Mouse (Mus musculus): ENCODE data around the gene Oasl2.
"Not testable (repeated sequence)": the region's sequence is repeated elsewhere in the genome, so short reads cannot be mapped to it uniquely, and the experiment has no call there.

Gene Oasl2

DNA sequence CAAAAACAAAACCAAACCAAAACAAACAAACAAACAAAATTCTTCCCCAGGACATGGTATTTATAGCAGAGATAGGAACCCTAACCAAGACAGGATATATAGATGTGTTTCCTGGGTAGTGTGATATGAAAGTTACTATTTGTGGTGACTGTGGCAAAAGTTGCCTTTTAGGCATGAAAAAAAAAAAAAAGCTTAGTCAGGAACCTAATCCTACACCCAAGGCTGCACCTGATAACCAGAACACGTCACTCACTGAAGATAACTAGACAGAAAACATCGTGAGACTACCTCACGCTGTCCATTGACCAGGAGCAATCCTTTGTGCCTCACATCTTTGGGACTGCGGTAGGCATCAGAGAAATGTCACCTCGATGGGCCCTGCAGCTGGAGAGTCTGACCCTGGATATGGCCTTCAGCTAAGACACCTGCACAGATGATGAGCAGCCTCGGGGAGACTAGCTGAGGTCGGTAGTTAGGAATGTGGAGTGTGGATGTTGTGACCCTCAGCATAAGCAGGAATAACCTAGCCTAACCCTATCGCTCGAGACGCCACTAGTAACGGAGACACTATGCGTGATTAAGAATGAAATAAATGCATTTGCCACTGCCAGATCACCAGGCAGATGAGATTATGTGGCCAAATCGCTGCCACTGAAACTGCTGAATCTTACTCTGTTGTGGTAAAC lies at the start of gene Oasl2:
Gene Oasl2, plus strand, starts transcription at position 249 of the 686 bp plus-strand sequence.
- peak; percentile 8 for DNase-seq

DNA sequence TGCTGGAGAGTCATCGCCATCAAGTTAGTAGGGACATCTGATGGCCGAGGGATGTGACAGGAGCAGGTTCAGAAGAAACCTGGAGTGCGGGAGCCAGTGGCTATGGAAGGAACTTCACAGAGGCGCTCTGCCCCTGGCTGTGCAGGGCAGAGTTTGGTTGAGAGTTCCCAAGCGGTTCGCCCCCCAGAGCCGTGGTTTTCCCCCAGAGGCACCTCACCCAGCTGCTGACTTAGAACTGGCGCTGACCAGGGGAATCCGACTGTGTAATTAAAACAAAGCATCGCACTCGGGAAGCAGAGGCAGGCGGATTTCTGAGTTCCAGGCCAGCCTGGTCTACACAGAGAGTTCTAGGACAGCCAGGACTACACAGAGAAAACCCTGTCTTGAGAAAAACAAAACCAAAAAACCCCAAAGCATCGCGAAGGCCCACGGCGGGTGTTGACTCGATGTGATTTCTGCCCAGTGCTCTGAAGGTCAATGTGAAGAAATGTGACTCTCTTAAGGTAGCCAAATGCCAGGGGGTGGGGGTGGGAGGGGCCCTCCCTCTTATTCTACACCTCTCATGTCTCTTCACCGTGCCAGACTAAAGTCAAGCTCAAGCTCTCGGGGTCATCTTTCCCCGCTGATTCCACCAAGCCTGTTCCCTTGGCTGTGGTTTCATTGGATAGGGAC lies 45.0 kb upstream of the Oasl2 start:
- DNase-seq = no peak

DNA sequence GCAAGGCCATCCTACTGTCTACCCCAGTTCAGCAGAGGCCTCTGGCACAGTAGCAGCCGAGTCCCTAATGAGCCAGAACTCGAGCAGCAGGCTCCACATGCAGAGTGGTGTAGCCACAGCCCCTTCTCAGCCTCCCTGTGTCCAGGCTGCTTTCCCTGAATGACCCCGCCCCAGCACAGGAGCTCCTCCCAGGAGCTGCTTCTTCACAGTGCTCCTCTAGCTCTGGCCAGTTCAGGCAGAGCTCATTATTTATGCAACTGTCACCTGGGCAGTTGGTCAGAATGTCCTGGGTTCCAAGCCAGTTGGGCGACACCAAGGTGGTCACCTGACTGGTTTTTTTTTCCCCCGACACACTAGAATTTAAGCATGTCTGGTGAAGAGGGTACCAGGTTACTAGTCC lies 43.4 kb upstream of the Oasl2 start, which contains the start of gene 4930519G04Rik:
Gene 4930519G04Rik, plus strand, starts transcription at position 301 of the 400 bp plus-strand sequence.
- DNase-seq = not testable (repeated sequence)

DNA sequence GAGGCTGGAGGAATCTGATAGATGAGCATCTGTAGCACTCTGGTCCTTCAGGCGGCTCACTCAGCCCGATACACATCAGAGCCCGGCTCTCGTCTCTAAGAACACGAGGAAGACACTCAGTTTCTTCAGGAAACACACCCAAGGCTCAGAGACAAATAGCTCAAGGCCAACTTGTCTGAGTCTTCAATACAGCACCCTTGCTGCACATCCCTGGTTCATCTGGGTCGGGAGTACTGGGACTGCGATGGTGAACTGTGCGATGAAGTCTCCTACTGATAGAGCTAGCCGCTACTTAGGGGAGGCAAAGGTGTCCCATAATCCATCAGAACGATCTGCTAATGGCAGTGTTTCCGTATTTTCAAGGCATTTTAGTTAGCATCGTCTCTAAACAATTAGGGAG lies 38.2 kb upstream of the Oasl2 start, which contains the start of gene Gm9936:
Gene Gm9936, minus strand, starts transcription at position 101 of the 400 bp plus-strand sequence.
- DNase-seq = no peak

DNA sequence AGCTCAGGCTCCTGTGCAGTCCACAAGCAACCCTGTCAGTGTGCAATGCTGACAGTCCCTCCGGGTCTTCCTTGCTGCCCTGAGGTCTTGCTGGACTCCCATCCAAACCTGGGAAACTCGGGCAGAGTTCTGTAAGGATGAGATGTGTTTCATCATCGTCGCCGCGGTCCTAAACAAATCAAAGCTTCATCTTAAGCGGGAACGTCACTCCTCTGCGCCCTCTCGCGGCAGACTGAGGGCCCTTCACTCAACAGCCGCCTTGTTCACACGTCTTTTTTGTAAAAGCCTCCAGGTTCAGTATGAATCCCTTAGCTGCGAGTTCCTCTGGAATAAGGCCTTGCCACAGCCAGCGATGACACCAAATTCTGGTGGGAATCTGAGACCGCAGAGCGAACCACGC lies 37.5 kb upstream of the Oasl2 start:
- peak; percentile 65 for DNase-seq

DNA sequence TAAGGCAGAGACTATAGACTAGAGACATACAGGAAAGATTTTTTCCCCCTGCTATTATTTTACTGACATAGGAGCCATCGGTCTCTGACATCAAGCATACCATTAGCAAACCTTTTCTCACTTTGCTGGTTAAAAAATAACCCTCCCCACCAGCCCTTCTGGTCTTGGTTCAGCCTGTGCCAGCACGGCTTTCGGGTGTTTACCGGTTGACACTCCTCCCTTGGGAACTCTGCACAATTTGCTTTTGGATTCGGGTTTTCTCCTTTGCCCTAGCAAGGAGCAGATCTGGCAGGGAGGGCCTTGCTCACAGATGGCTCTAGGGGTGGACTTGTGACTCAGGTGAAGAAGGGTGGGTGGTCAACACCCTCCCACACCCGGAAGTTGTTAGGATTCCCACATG lies 35.0 kb upstream of the Oasl2 start:
- DNase-seq = no peak

DNA sequence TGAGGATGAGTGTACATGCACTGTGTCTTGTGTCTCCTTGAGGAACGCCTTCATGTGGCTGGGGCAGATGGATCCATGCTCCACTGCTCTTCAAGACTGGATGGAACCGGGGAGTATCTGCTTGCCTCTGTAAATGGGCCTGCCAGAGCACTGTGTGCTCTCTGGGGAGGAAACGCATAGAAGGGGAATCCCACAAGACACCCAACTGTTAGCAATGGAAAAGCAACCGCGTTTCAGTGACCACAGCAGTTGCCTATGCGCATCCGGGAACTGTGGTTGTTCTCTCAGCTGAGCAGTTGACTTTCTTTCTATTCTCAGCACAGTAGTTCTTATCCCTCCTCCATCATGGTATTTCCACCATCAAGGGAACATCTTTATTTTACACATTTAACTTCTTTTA lies 31.9 kb upstream of the Oasl2 start:
- no peak for DNase-seq

DNA sequence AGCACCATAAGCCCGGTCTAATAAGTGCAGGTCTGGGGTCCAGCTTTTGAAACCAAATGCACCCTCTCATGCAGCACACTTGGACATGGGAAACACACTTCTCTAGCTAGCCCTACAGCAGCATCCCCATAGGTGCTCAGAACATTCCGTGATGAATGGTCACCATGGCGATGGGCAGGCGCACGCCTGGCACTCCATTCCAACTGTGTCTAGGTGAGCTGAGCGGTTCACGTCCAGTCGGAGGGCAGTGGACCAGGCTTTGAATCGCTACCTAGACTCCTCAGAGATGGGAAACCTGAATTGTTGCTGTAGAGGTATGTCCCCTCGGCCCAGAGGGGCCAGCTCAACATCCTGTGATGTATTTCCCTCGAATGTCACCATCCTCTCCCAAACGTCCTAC lies 31.5 kb upstream of the Oasl2 start:
- DNase-seq = no peak

DNA sequence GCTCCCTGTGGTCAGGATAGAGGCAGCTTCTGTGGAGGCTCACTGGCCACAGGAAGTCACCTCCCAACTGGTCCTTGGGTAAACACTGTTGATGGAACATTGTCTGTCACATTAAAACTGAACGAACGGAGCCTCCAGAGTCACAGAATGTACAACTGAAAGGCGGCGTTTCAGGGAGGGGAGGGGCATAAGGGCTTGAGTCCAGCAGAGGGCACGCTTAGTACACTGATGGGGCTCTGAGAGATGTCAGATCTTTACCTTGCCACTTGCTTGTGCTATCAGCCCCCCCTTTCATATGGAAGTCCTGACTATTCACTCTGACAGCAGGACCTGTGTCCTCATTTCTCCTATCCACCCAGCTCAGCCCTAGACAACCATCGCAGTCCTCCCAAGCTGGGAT lies 20.9 kb upstream of the Oasl2 start:
- no peak for DNase-seq

DNA sequence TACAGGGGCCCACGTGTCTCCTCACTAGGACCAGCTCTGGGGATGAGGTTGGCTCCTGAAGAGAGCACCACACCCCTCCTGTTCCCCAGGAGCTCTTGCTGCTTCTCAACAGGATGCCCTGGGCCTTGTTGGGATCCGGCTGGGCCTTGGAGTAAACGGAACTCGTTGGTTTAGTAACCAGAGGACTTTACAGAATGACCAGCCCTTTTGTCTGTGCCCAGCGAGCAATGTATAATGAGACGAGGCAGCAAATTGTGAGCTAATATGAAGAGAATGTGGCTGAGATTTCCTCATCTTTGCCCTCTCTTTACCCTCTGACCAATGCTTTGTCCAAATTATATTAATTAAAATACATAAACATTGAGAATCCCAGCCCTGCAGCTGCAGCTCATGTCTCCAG lies 20.4 kb upstream of the Oasl2 start:
- no peak for DNase-seq

DNA sequence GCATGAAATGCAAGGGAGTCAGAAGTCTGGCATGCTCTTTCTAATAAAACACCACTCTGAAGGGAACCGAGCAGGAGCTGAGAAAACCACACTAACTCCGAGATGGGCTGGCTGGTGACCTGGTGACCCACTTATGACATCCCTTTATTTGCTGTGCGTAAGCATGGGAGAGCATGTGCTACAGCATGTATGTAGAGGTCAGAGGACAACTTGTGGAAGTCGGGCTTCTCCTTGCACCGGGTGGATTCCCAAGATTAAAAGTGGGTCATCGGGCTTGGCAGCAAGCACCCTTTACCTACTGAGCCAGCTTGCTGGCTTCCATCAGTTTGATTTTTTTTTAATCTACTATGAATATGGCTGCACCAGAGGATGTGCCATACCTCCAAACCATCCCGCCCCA lies 19.2 kb upstream of the Oasl2 start:
- no peak for DNase-seq

DNA sequence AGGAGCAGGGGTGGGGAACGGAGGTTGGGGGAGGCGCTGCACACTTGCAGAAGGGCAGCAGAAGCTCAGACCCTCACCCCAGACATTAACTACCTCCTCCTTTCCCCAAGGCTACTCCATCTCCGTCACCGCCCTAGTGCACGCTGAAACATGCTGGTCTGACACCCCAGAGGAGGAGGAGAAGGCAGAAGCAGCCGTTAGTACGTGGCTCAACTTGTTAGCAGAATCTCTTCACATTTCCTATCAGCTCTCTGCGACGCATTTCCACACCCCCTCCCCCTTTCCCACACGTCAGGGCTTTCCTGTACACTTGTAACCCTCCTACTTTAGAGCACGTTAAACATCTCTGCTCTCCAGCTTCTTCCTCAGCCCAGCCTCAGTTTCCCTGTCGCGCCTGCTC lies 17.3 kb upstream of the Oasl2 start:
- DNase-seq = no peak

DNA sequence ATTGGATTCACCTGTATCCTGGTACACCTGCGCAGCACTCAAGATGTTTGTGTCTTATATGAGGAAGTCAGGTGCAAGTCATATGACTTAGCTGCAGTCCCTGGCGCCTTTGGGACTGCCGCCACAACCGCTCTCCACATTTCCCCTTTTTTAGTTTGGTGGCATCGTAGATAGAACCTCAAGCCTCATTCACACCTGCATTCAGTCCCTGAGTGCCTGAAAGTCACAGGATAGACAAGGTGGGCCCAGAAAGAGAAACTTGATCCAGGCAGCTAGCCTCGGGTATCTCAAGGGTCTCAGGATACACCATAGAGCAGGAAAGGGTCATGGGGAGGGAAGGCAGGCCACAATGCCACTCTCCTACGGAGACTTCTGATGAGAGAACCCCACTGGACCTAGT lies 14.4 kb upstream of the Oasl2 start:
- DNase-seq = not testable (repeated sequence)

DNA sequence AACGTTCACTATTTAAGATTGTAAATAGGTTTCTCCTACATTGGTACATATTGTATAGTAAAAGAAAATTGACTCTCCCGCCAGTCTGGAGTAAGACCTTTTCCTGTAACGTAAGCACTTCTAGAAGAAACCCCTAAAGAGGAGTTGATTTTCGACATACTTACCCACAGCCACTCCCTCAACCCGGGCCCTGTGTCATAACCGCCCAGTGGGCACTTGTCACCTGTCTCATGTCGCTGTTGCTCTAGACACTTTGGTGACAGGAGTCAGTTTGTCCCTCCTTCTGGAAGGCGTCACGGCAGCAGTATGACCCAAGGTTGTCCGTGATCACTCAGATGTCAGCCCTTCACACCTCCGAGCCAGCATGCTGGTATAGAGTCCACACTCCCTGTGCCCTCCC lies 13.7 kb upstream of the Oasl2 start:
- no peak for DNase-seq

DNA sequence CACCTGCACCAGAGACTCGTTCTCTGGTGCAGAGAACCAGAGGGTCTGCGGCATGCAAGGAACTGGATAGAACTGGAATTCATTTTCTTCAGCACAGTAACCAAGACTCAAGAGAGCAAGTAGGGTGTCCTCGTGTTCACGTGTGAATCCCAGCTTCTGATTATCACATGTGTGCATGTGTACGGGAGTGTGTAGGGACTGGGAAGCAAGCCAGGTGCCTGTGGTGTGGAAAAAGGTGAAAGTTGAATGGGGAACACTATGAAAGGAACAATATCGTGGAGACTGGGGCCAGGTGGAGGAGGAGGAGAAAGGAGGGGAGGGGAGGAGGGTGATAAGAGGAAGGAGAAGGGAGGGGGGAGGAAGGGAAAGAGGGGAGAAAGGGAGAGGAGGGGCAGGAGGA lies 9.9 kb upstream of the Oasl2 start:
- DNase-seq = no peak

DNA sequence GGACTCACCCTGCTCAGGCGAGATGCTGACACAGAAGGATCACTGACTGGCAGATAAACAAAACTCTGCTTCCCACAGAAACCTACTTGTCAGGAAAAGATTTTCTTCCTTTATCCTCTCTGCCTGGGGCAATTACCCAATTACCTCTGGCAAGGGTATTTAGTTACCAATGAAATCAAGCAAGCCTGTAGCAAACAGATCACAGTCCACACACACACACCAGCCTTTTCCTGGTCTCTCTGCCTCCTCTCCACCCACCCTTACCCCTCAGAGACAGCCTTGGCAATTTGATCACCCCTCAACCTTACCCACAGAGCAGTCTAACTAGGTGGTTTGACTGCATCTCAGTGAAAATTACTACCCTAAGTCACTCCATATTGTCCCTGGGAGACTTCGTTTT lies 7.7 kb upstream of the Oasl2 start:
- DNase-seq = no peak

DNA sequence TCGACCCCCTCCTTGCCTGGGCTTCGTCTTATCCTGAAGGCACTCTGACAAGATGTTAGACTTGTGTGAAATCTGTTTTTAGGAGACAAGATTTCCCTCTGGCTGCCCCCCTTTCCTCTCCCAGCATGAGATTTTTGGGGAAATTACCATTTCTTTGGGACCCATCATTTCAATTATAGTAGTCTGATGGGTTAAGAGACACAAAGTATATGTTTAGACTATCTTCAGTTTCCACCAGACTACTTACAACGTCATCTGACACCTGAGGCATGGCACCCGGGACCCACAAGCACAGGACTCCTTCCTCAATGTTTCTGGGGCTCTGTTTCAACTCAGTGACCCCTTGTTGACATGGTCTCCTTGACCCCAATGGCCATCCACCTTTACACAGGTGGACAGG lies 1.2 kb upstream of the Oasl2 start:
- DNase-seq = no peak

DNA sequence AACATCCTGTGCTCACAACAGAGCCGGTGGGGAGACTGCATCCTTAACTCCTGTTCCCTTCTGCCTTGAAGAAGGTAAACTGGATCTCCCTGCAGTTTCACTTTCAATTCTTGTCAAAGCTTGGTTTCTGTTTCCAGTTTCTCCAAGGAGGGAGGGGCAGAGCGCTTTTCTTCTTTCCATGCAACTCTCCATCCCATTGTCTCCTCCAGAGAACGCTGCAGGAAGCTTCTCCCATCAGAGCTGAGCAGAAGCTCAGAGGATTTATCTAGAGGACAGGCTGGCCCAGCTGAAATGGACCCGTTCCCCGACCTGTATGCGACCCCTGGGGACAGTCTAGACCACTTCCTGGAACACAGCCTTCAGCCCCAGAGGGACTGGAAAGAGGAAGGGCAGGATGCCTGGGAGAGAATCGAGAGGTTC lies 648 bp downstream of the Oasl2 start:
- DNase-seq = peak; percentile 16

DNA sequence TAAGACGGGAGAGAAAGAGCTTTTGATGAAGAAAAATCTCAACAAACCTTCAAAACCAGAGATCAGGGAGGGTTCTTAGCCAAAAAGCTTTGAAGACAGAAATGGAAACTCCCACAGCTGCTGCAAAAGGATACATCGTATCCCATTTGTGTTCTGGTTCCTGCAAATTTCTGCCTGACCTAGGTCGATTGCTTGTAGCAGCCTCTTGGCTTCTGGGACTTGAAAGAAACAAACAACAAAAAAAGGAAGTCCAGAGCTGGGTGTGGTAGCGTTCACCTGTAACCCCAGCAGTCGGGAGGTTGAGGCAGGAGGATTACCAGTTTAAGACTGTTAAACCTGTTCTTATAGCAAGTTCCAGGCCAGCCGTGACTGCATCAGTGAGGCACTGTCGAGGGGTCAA lies 2.1 kb downstream of the Oasl2 start:
- DNase-seq = no peak

DNA sequence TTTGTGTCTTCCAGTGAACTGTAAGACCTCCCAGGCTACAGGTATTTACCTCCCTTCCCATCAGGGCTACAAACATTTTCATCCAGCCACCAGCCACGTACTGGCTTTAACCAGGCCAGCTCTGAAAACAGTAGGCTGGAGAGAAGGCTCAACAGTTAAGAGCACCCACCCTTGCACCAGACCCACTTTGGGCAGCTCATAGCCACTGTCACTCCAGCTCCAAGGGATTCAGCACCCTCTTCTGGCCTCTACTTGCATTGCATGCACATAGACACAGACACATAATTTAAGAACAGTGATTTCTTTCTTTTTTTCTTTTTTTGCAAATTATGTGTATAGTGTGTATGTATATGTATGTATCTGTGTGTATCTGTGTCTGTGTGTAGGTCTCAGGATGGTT lies 5.7 kb downstream of the Oasl2 start:
- DNase-seq = peak; percentile 40

DNA sequence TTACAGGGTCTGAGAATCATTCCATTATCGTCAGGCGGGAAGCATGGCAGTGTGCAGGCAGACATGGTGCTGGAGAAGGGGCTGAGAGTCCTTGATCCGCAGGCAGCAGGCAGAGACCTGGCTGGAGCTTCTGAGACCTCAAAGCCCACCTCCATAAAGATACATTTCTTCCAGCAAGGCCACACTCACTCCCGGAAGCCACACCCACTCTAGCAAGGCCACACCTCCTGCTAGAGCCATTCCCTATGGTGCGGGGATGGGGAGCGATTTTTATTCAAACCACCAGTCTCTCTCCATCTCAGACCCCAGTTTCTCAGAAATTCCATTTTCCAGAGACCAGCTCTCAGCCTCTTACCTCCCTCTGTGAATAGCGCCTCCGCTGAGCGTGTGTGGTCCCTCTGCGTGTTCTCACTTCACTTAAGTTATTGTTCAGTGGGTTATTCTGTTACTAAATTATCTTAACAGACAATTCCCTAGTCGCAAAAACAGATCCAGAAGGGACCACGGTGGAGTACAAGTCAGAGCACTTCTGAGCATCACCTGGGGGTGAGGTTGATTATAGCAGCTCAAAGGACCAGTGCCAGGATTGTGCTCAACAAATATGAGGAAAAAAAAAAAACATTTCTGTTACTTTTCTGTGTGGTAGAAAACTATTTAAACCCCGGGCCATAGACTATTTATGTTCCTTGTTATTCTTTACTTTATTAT lies 12.0 kb downstream of the Oasl2 start:
- no peak for DNase-seq

DNA sequence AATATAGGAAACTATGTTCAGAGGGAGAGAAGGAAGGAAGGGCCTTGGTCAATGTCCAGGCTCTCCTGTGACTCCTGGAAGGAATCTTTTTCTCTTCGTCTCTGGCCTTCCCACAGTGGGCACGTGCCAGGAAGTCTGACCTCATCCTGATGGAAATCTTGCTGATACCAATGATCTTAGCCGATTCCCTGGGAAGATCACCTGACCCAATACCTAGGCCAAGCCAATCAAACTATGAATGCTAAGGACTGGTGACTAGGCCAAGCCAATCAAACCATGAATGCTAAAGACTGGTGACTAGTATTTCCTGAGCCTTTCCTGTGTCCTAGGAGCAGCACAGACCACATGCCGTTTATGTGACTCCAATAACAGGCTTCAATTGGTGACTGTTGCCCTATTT lies 16.9 kb downstream of the Oasl2 start:
- no peak for DNase-seq

DNA sequence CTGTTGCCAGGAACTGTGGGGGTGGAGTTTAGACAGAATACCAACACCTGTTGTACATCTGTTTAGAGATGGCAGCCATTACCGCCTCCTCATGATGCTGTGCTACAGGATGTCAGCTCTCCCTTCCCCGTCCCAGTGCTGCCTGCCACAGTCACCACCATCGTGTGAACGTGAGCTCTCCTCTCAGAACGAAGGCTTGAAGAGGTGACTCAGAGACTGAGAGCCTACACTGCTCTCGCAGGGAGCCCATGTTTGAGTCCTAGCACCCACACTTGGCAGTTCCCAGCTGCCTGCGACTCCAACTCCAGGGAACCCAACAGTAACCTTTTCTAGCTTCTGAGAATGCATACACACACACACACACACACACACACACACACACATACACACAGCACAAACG lies 18.1 kb downstream of the Oasl2 start:
- DNase-seq = peak; percentile 8

DNA sequence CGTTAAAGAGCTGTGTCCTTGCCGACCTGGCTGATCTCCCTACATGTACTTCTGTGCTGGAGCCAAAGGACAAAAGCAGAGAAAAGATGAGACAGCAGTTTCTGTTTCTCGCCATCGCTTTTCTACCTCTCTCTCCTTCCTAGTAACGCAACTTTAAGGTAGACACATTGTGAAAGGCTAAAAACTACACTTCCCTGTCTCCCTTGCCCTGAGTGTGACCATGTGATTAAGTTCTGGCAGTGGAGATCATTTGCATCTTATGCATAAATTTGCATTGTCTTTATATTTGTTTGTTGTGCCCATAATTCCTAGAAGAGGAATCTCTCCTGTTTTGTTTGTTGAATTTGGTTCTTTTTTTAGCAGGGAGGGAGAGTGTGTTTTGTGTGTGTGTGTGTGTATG lies 19.1 kb downstream of the Oasl2 start:
- no peak for DNase-seq
